Mouse (Mus musculus) embryonic facial prominence, embryonic 14.5 days (tissue): Measurements from ENCODE around the gene Cox6b1. TPM values are rescaled to one million over a fixed set of nuclear protein-coding genes. Genes with fewer than 3 reads are reported as not detected.
A peak's percentile ranks its signal among the peaks of the same experiment; 100 is the strongest.

ENCODE experiments used
- ATAC-seq: fragments of 200-750 bp; cut with Nextera tagmentation; 2 replicates; pipeline ENCODE4 v1.8.0; 2017; ENCODE audit warnings: low read depth, moderate number of reproducible peaks, moderate TSS enrichment
- DNase-seq: peaks from one replicate; pipeline ENCODE4 v3.0.0-alpha.2; 2015; ENCODE audit warnings: low spot score
- H3K27ac ChIP-seq: fragments of 300-500 bp; sonication (generic); replicated peaks from 2 replicates; pipeline ENCODE4 v1.5.1; 2014; ENCODE audit warnings: low read depth, mild to moderate bottlenecking, low read length, moderate library complexity
- H3K27me3 ChIP-seq: fragments of 300-500 bp; sonication (generic); replicated peaks from 2 replicates; pipeline ENCODE4 v1.6.1; 2014; ENCODE audit warnings: low read length; ENCODE audit not compliant: control insufficient read depth, insufficient read depth
- H3K36me3 ChIP-seq: fragments of 300-500 bp; sonication (generic); 2 replicates; pipeline ENCODE4 v1.6.1; 2014; ENCODE audit warnings: low read length, mixed read lengths; ENCODE audit not compliant: control insufficient read depth, insufficient read depth
- H3K4me1 ChIP-seq: fragments of 300-500 bp; sonication (generic); 2 replicates; pipeline ENCODE4 v1.6.1; 2014; ENCODE audit warnings: antibody characterized with exemption, low read length; ENCODE audit not compliant: control insufficient read depth, insufficient read depth
- H3K4me2 ChIP-seq: fragments of 300-500 bp; sonication (generic); 2 replicates; pipeline ENCODE4 v1.6.1; 2014; ENCODE audit warnings: low read depth, mild to moderate bottlenecking, low read length, moderate library complexity, mixed read lengths
- H3K4me3 ChIP-seq: fragments of 300-500 bp; sonication (generic); 2 replicates; pipeline ENCODE4 v1.5.1; 2014; ENCODE audit warnings: low read depth, mild to moderate bottlenecking, low read length
- H3K9ac ChIP-seq: fragments of 300-500 bp; sonication (generic); 2 replicates; pipeline ENCODE4 v1.6.1; 2014; ENCODE audit warnings: low read depth, mild to moderate bottlenecking, low read length, moderate library complexity, mixed read lengths
- H3K9me3 ChIP-seq: fragments of 300-500 bp; sonication (generic); 2 replicates; pipeline ENCODE4 v1.6.1; 2016; ENCODE audit warnings: low read length; ENCODE audit not compliant: control insufficient read depth
- WGBS: fragments of 180-500 bp; shearing (Covaris S2); extraction: QIAGEN DNeasy Blood & Tissue Kit; methylation state at CpG from one replicate; pipeline ENCODE4 v1.1.7; 2014; 5-methylcytosine and 5-hydroxymethylcytosine counted together
- polyA plus RNA-seq: library from polyadenylated mRNA; unstranded; fragments of >200 nt; fragmentation: Nextera tagmentation; extraction: Ambion mirVana; gene quantifications from 2 replicates; pipeline ENCODE4 v1.2.1, GENCODE M21; 2014

Cox6b1 gene
- polyA plus RNA-seq, 1 experiment from 2014 or later, result 1,015 TPM

GRCm38 (mm10) chr7:30604424-30604823 is 21.5 kb downstream of the Cox6b1 start:
- H3K4me2 ChIP-seq, result no peak overlapping the region
- no peaks in the 10 kb centered on the region for H3K27me3 ChIP-seq
- 40% methylated on average over 8 of the region's 8 CpGs for WGBS
- ATAC-seq (no peak), DNase-seq (peak; percentile 35)
- no peaks in the 10 kb centered on the region for H3K9me3 ChIP-seq
- H3K27ac ChIP-seq, result no peak overlapping the region
- no peak overlapping the region for H3K9ac ChIP-seq
- H3K4me1 ChIP-seq, result no peaks in the 10 kb centered on the region
- H3K4me3 ChIP-seq, result no peak overlapping the region
- no peaks in the 10 kb centered on the region for H3K36me3 ChIP-seq

- no peaks in the 10 kb centered on the region for H3K36me3 ChIP-seq
- H3K4me1 ChIP-seq, result no peaks in the 10 kb centered on the region
- H3K9ac ChIP-seq, result no peak overlapping the region
- no peaks in the 10 kb centered on the region for H3K27me3 ChIP-seq
- ATAC-seq, result peak; percentile 15; the same call in 1 of the 2 replicates
- H3K4me2 ChIP-seq, result no peak overlapping the region
- 19% methylated on average over 3 of the region's 3 CpGs for WGBS
- peak; percentile 66 for DNase-seq
- no peaks in the 10 kb centered on the region for H3K9me3 ChIP-seq
- H3K4me3 ChIP-seq, result no peak overlapping the region
- H3K27ac ChIP-seq, result no peak overlapping the region
These were observed 23.4 kb downstream of the Cox6b1 start for GRCm38 (mm10) chr7:30602583-30602982.

- H3K9ac ChIP-seq, result no peak overlapping the region; the same call in 1 of the 2 replicates
- H3K4me3 ChIP-seq, result no peak overlapping the region
These were observed 25.3 kb downstream of the Cox6b1 start for GRCm38 (mm10) chr7:30600651-30601050.

DNA sequence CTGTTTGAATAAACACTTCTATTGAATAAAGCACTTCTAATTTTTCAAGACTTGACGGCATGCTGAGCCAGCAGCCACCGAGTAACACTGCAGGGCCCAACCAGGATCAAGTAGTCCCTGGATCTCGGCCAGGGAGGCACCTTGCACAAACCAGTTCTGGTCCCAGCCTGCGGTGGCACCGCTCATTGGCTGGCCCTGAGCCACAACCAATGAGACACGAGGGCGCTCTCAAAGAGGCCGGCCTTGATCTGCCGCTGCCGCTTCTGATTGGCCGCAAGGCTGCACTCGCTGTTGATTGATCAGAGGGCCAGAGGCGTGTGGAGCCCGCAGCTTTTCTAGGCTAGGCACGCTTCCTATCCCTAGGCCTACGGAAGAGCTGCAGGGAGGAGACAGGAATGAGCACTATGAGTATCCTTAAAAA is 26.0 kb downstream of the Cox6b1 start:
- no peaks in the 10 kb centered on the region for H3K4me1 ChIP-seq
- ATAC-seq, result peak; percentile 95
- no peak overlapping the region for H3K4me2 ChIP-seq
- WGBS, result under 1% methylated on average over 16 of the region's 16 CpGs
- no peaks in the 10 kb centered on the region for H3K9me3 ChIP-seq
- no peaks in the 10 kb centered on the region for H3K36me3 ChIP-seq
- peak; percentile 96 for DNase-seq
- no peak overlapping the region for H3K4me3 ChIP-seq
- no peak overlapping the region for H3K9ac ChIP-seq
- H3K27ac ChIP-seq, result peak overlapping the region; percentile 28; the same call in 1 of the 2 replicates
- no peaks in the 10 kb centered on the region for H3K27me3 ChIP-seq

More at GRCm38 (mm10) chr7:30600651-30601050, 25.3 kb downstream of the Cox6b1 start:
- Histone ChIP-seq H3K9me3 (no peaks in the 10 kb centered on the region), H3K27ac (peak overlapping the region; percentile 28; the same call in 1 of the 2 replicates), H3K4me2 (no peak overlapping the region), H3K36me3 (no peaks in the 10 kb centered on the region), H3K4me1 (no peaks in the 10 kb centered on the region), H3K27me3 (no peaks in the 10 kb centered on the region)
- WGBS, result 72% methylated on average over 7 of the region's 7 CpGs
- ATAC-seq, result no peak; the same call in 1 of the 2 replicates
- peak; percentile 13 for DNase-seq

GRCm38 (mm10) chr7:30598786-30599185 is 27.2 kb downstream of the Cox6b1 start, which contains the start of gene Zbtb32:
Zbtb32 (minus strand) TSS chr7:30598909.
- H3K27ac ChIP-seq, result no peak within 1 kb of the TSS
- 91% methylated on average over 12 of the region's 12 CpGs for WGBS

DNA sequence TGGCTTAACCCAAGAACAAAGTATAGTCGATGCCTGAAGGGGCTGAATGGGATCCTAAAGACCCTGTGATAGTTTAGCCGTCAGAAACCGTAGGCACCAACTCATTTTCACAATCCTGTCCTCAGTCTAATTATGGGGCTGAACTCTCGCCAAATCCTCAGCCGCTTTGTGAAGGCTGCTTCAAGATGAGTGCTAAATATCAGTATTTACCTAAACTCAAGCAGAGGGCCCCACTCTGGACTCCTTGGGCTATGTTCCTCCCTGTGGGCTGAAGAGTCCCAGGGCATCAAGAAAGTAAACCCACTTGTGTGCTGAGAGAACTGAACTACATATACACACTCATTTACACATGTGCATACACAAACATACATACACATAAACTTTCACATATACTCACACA is 29.1 kb downstream of the Cox6b1 start:
- Histone ChIP-seq H3K9me3 (no peaks in the 10 kb centered on the region), H3K4me2 (no peak overlapping the region), H3K27ac (no peak overlapping the region), H3K4me1 (no peaks in the 10 kb centered on the region), H3K4me3 (no peak overlapping the region), H3K27me3 (no peaks in the 10 kb centered on the region), H3K9ac (no peak overlapping the region), H3K36me3 (no peaks in the 10 kb centered on the region)
- no peak for ATAC-seq
- DNase-seq, result no peak
- WGBS, result 66% methylated on average over 5 of the region's 5 CpGs

More at GRCm38 (mm10) chr7:30598786-30599185, 27.2 kb downstream of the Cox6b1 start, which contains the start of gene Zbtb32:
- H3K4me3 ChIP-seq, result no peak within 1 kb of the TSS
- H3K9me3 ChIP-seq, result no peaks in the 10 kb centered on the region
- DNase-seq (no peak), ATAC-seq (no peak)
- no peaks in the 10 kb centered on the region for H3K4me1 ChIP-seq
- no peak within 1 kb of the TSS for H3K4me2 ChIP-seq
- H3K27me3 ChIP-seq, result no peaks in the 10 kb centered on the region
- H3K36me3 ChIP-seq, result no peaks in the 10 kb centered on the region
- no peak within 1 kb of the TSS for H3K9ac ChIP-seq

DNA sequence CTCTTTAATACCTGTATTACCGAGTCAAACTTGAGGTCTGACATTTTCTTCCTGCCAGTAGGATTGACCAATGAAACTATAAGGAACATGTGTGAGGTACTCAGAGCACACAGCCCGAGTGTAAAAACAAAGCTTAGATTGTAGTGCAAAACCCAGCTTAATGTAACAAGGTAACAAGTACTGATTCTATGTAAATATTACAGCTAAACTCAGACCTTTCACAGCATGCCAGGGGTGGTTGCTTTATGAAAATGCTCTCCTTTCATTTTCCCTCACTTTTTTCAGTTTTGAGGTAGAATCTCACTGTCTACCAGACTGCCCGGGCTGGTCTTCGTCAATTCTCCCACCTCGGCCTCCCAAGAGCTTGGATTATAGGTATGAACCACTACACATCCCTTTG is 29.9 kb downstream of the Cox6b1 start:
- 74% methylated on average over 5 of the region's 5 CpGs for WGBS
- DNase-seq (no peak), ATAC-seq (no peak)
- H3K9me3 ChIP-seq, result no peaks in the 10 kb centered on the region
- no peak overlapping the region for H3K4me2 ChIP-seq
- no peak overlapping the region for H3K9ac ChIP-seq
- H3K4me3 ChIP-seq, result no peak overlapping the region
- no peaks in the 10 kb centered on the region for H3K36me3 ChIP-seq
- no peaks in the 10 kb centered on the region for H3K4me1 ChIP-seq
- H3K27me3 ChIP-seq, result no peaks in the 10 kb centered on the region
- H3K27ac ChIP-seq, result no peak overlapping the region

DNA sequence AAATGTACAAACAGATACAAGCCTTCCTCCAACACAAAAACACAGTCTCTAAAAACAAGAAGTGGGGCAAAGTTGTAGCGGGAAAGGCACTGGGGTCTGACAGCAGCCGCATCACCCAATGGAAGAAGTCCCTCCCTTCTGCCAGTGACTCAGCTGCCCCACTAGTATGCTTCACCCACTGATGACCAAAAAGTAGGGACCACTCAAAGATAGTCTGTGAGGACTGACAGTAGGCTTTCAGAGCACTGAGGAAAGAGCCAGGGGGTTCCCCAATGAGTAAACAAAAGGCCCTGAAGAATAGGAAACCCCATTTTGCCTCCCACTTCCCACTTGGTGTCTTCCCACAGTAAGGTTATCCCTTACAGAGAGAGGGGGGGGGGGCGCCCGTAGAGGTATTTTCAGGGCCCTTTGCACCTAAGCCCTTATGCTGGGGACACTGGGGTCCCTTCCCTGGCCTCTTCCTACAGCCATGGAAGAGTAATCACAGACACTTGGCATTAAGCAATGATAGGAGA is 31.4 kb downstream of the Cox6b1 start:
- Histone ChIP-seq H3K9me3 (no peaks in the 10 kb centered on the region), H3K27ac (no peak overlapping the region), H3K4me2 (no peak overlapping the region), H3K9ac (no peak overlapping the region), H3K4me3 (no peak overlapping the region), H3K4me1 (no peaks in the 10 kb centered on the region), H3K36me3 (no peaks in the 10 kb centered on the region), H3K27me3 (no peaks in the 10 kb centered on the region)
- no peak for DNase-seq
- no peak for ATAC-seq
- 78% methylated on average over 2 of the region's 4 CpGs for WGBS
